Mouse (Mus musculus) myocyte (in vitro differentiated cells): Measurements from ENCODE around the gene Gm20388. TPM values are rescaled to one million over a fixed set of nuclear protein-coding genes. Genes with fewer than 3 reads are reported as not detected.

Experiments
- H3K27me3 ChIP-seq: one replicate; pipeline ENCODE4 v1.6.1; 2011; ENCODE audit not compliant: control insufficient read depth, insufficient read depth, insufficient read length
- H3K36me3 ChIP-seq: one replicate; pipeline ENCODE4 v1.6.1; 2011; ENCODE audit not compliant: control insufficient read depth, insufficient read depth
- H3K4me2 ChIP-seq: one replicate; pipeline ENCODE4 v1.6.1; 2011; ENCODE audit warnings: low read depth, control low read depth
- H3K4me3 ChIP-seq: one replicate; pipeline ENCODE4 v1.5.1; 2011; ENCODE audit warnings: mild to moderate bottlenecking, control low read depth, moderate library complexity
- H3K79me2 ChIP-seq: one replicate; pipeline ENCODE4 v1.6.1; 2011; ENCODE audit not compliant: control insufficient read depth, insufficient read depth
- H3ac ChIP-seq: one replicate; pipeline ENCODE4 v1.6.1; 2011; ENCODE audit not compliant: control insufficient read depth, insufficient read length
- CEBPB ChIP-seq: IDR thresholded peaks from 2 replicates; pipeline ENCODE4 v1.6.1; 2011; ENCODE audit warnings: mild to moderate bottlenecking, moderate library complexity; ENCODE audit not compliant: poor library complexity, insufficient read depth, severe bottlenecking
- E2F4 ChIP-seq: IDR thresholded peaks from one replicate; pipeline ENCODE4 v1.6.1; 2011; ENCODE audit warnings: mild to moderate bottlenecking, control low read depth, moderate library complexity; ENCODE audit not compliant: insufficient read depth
- MAX ChIP-seq: IDR thresholded peaks from one replicate; pipeline ENCODE4 v1.6.1; 2011; ENCODE audit warnings: low read depth, mild to moderate bottlenecking, control low read depth
- MYOD1 ChIP-seq, 3 experiments: IDR thresholded peaks; one replicate each; pipeline ENCODE4 v1.6.1; 2011; ENCODE audit warnings: control low read depth in 2 of 3, low read depth in 2 of 3, mild to moderate bottlenecking in 2 of 3, moderate library complexity in 1 of 3; ENCODE audit not compliant: insufficient read length in 2 of 3, control insufficient read depth in 1 of 3
- MYOG ChIP-seq, 3 experiments: IDR thresholded peaks; one replicate each; pipeline ENCODE4 v1.6.1; 2011; ENCODE audit warnings: control low read depth in 2 of 3, low read depth in 2 of 3, mild to moderate bottlenecking in 2 of 3; ENCODE audit not compliant: insufficient read length in 2 of 3, control insufficient read depth in 1 of 3, insufficient read depth in 1 of 3
- POLR2A ChIP-seq: IDR thresholded peaks from one replicate; pipeline ENCODE4 v1.6.1; 2011; ENCODE audit warnings: low read depth, mild to moderate bottlenecking, control low read depth, moderate library complexity; ENCODE audit not compliant: insufficient read length
- POLR2AphosphoS2 ChIP-seq: IDR thresholded peaks from one replicate; pipeline ENCODE4 v1.6.1; 2011; ENCODE audit warnings: low read depth, control low read depth; ENCODE audit not compliant: insufficient read length
- REST ChIP-seq: IDR thresholded peaks from one replicate; pipeline ENCODE4 v1.6.1; 2011; ENCODE audit warnings: mild to moderate bottlenecking, control low read depth, moderate library complexity; ENCODE audit not compliant: insufficient read depth, insufficient read length
- SRF ChIP-seq: IDR thresholded peaks from one replicate; pipeline ENCODE4 v1.6.1; 2011; ENCODE audit warnings: low read depth; ENCODE audit not compliant: control insufficient read depth, insufficient read length
- TCF12 ChIP-seq: IDR thresholded peaks from one replicate; pipeline ENCODE4 v1.6.1; 2011; ENCODE audit warnings: mild to moderate bottlenecking, control low read depth; ENCODE audit not compliant: poor library complexity, insufficient read depth, severe bottlenecking
- TCF3 ChIP-seq: IDR thresholded peaks from one replicate; pipeline ENCODE4 v1.6.1; 2011; ENCODE audit warnings: low read depth, control low read depth; ENCODE audit not compliant: insufficient read length
- USF1 ChIP-seq: IDR thresholded peaks from one replicate; pipeline ENCODE4 v1.6.1; 2011; ENCODE audit warnings: low read depth, mild to moderate bottlenecking, control low read depth, moderate library complexity
- polyA plus RNA-seq: library from polyadenylated mRNA; unstranded; fragments of >200 nt; fragmentation: generic; extraction: Trizol; gene quantifications from one replicate; pipeline ENCODE4 v1.2.1, GENCODE M21; 2012; ENCODE audit warnings: missing spikeins

Gm20388 gene
- polyA plus RNA-seq, 1 experiment: 15.3 TPM

DNA sequence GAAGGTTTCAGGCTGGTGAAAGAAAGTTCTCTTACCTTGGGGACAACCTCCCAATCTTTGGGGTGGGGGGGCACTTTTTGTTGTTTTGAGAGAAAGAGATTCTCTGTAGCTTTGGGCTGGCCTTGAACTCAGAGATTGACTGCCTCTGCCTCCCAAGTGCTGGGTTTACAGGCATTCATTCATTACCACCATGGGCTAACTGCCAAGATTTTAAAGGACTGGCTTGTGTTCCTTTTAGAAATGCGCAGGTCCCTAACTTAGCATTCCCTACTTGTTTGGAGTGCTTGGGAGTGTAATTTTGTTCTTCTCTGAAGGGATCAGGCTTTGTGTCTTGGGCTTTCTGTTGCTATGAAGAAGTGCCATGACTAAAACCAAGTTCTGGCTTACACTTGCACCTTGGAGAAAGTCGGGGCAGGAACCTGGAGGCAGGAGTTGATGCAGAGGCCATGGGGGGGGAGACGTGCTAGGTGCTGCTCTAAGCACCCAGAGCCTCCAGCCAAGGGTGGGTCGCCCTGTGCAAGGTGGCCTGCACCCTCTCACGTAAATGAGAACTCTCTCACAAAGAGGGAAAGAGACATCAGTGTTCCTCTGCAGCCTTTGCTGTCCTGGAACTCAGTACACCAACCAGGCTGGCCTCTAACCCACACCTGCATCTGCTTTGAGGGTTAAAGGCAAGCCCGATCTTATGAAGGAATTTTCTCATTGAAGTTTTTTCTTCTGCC lies 3193.6 kb downstream of the Gm20388 start:
- no peak overlapping the region for H3ac ChIP-seq
- H3K4me2 ChIP-seq: peak overlapping the region; percentile 97
- TF ChIP-seq POLR2AphosphoS2 (peak; percentile 66), TCF12 (no peak)
- H3K4me3 ChIP-seq: peak overlapping the region; percentile 84
- no peaks in the 10 kb centered on the region for H3K27me3 ChIP-seq
- H3K79me2 ChIP-seq: peaks cover 22% of the 10 kb centered on the region
- H3K36me3 ChIP-seq: peaks cover 25% of the 10 kb centered on the region

DNA sequence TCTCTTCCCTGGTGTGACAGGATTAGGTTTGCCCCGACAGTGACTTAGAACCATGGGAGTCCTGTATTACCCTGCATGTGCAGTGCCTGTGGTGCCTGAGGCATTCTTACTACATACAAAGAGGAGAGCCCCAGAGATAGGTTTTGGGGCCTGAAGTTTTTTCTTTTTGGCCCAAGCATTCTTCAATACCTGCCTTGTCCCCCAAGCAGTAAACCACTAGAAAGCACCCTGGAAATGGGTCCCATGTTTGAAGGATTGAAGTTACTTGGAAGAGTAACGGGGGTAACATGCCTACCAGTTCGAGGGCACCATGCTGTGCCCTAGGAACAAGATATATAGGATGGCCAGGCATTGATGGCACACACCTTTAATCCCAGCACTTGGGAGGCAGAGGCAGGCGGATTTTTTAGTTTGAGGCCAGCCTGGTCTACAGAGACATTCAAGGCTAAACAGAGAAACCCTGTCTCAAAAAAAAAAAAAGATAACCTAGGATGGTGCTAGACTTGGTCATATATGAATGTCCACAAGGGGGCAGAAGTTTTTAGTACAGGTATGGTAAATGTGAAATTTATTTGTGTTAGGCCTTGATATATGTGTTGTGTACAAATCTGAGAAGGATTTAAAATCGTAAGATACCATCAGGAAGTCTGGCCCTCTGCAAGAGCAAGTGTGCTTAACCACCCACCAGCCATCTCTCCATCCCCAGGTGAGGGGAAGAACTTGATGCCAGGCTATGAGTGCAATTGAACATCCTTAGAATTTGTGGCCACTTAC lies 3195.1 kb downstream of the Gm20388 start:
- TF ChIP-seq CEBPB (no peak), POLR2AphosphoS2 (peak; percentile 84)

GRCm38 (mm10) chr8:123106531-123106930 lies 3195.9 kb downstream of the Gm20388 start:
- no peaks in the 10 kb centered on the region for H3K27me3 ChIP-seq
- peaks cover 22% of the 10 kb centered on the region for H3K79me2 ChIP-seq
- no peak overlapping the region for H3K4me2 ChIP-seq
- H3K4me3 ChIP-seq: no peak overlapping the region
- no peak overlapping the region for H3ac ChIP-seq
- no peak for TF ChIP-seq MAX
- no peak for TF ChIP-seq MYOD1 (IDR thresholded peaks at IDR 0.05; ENCODE audit: control insufficient read depth in 1 of 3, insufficient read length in 2 of 3, low read depth in 2 of 3)
- TF ChIP-seq CEBPB: no peak
- no peak for TF ChIP-seq TCF3
- no peak for TF ChIP-seq USF1
- no peak for TF ChIP-seq TCF12
- no peak for TF ChIP-seq E2F4
- no peak for TF ChIP-seq POLR2AphosphoS2
- no peak for TF ChIP-seq POLR2A
- TF ChIP-seq MYOG (IDR thresholded peaks at IDR 0.05; ENCODE audit: control insufficient read depth in 1 of 3, insufficient read depth in 1 of 3, insufficient read length in 2 of 3, low read depth in 2 of 3): no peak
- peaks cover 25% of the 10 kb centered on the region for H3K36me3 ChIP-seq

More for the DNA sequence above, 3195.1 kb downstream of the Gm20388 start:
- no peak overlapping the region for H3ac ChIP-seq
- peaks cover 25% of the 10 kb centered on the region for H3K36me3 ChIP-seq
- no peak overlapping the region for H3K4me2 ChIP-seq
- H3K27me3 ChIP-seq: no peaks in the 10 kb centered on the region
- H3K4me3 ChIP-seq: no peak overlapping the region
- H3K79me2 ChIP-seq: peaks cover 22% of the 10 kb centered on the region

DNA sequence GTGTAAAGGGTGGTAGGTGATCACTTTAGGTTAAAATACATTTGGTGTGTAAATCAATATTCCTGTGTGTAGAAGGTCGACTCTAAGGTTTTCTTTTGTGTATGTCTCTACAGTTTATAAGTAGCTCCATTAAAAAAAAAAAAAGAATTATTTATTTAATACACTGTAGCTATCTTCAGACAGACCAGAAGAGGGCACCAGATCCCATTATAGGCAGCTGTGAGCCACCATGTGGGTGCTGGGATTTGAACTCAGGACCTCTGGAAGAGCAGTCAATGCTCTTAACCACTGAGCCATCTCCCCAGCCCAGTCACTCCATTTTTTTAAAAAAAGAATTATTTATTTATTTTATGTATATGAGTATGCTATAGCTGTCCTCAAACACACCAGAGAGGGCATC lies 3197.4 kb downstream of the Gm20388 start:
- Histone ChIP-seq H3K4me3 (no peak overlapping the region), H3K36me3 (peaks cover 25% of the 10 kb centered on the region), H3ac (no peak overlapping the region), H3K27me3 (no peaks in the 10 kb centered on the region), H3K4me2 (no peak overlapping the region), H3K79me2 (peaks cover 14% of the 10 kb centered on the region)
- TF ChIP-seq SRF (no peak), POLR2A (no peak), TCF12 (no peak), USF1 (no peak), MYOG (IDR thresholded peaks at IDR 0.05; ENCODE audit: control insufficient read depth in 1 of 3, insufficient read depth in 1 of 3, insufficient read length in 2 of 3, low read depth in 2 of 3) (no peak), REST (no peak), CEBPB (no peak), MYOD1 (IDR thresholded peaks at IDR 0.05; ENCODE audit: control insufficient read depth in 1 of 3, insufficient read length in 2 of 3, low read depth in 2 of 3) (no peak), E2F4 (no peak), POLR2AphosphoS2 (no peak), MAX (no peak), TCF3 (no peak)

DNA sequence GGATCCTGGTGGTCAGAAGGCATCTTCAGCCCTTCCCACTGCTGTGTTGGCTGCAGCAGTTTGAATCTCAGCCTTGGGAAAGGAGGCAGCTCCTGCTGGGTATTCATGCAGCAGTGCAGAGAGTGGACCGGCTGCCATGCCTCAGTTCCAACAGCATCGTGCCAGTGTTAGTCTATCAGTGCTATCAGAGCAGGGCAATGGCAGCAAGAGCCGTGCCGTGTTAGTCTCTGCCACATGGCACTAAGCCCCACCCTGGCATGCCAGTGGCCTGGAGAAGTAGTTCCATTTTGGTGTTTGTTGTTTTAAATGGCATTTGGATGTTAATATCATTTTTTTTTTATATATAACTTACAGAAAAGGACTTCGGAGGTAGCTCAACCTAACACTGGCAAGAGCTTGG lies 3198.3 kb downstream of the Gm20388 start:
- peaks cover 21% of the 10 kb centered on the region for H3K36me3 ChIP-seq
- no peak for TF ChIP-seq CEBPB
- no peak for TF ChIP-seq SRF
- no peaks in the 10 kb centered on the region for H3K27me3 ChIP-seq
- no peak overlapping the region for H3K4me3 ChIP-seq
- peaks cover 5% of the 10 kb centered on the region for H3K79me2 ChIP-seq
- H3K4me2 ChIP-seq: no peak overlapping the region
- no peak overlapping the region for H3ac ChIP-seq

DNA sequence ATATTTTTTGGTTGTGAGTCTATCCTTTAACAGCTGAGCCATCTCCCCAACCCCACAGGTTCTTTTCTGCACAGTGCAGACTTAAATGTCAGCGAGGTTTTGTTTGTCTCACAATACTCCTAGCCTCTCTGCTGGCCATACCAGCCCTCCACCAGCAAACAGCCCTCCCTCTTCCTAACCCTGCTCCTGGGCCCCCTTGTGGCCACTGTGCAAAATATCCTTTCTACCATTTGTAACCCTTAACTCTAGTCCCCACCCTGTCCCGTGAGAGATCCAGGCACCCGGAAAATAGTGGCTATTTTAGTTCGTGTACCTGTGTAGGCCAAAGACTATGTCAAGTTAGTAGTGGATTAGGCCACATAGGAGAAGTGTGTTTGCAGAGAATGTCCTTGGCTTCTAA lies 3200.0 kb downstream of the Gm20388 start:
- no peak overlapping the region for H3K4me3 ChIP-seq
- no peak overlapping the region for H3ac ChIP-seq
- H3K79me2 ChIP-seq: no peaks in the 10 kb centered on the region
- no peaks in the 10 kb centered on the region for H3K27me3 ChIP-seq
- H3K4me2 ChIP-seq: no peak overlapping the region
- H3K36me3 ChIP-seq: peaks cover 5% of the 10 kb centered on the region
- TF ChIP-seq E2F4 (no peak), POLR2A (no peak), TCF3 (no peak), MAX (no peak), MYOG (IDR thresholded peaks at IDR 0.05; ENCODE audit: control insufficient read depth in 1 of 3, insufficient read depth in 1 of 3, insufficient read length in 2 of 3, low read depth in 2 of 3) (no peak), MYOD1 (IDR thresholded peaks at IDR 0.05; ENCODE audit: control insufficient read depth in 1 of 3, insufficient read length in 2 of 3, low read depth in 2 of 3) (no peak)
